Mouse (Mus musculus) E14TG2a.4 (cell line): ENCODE data around the gene Lag3.

Experiments
- CTCF ChIP-seq: conservative IDR thresholded peaks from 2 replicates; pipeline ENCODE4 v1.5.1; 2014; ENCODE audit warnings: low read length
- NANOG ChIP-seq: IDR thresholded peaks from 2 replicates; pipeline ENCODE4 v1.6.1; 2014; ENCODE audit warnings: borderline replicate concordance, low read length, mixed read lengths
- POU5F1 ChIP-seq: IDR thresholded peaks from 2 replicates; pipeline ENCODE4 v1.6.1; 2014; ENCODE audit warnings: low read length, borderline replicate concordance

DNA sequence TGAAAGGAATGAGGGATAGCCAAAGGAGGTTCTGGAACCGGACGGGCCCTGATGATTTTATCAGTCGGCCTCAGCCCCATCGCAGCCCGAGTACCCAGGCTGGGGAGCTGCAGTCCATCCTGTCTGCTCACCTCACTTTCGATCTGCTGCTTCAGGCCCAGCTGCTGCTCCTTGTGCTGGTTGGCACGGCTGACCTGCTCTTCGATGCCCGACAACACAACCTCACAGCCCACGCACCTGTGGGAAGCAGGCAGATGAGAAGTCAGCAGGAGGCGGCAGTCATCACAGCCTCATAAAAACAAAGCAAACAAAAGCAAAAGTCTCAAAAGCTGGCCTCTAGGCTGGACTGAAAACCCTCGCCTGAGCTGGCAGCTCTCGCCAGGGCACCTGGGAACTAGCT lies 48.5 kb upstream of the Lag3 start:
- TF ChIP-seq CTCF (no peak), POU5F1 (no peak), NANOG (no peak)
